Mouse (Mus musculus) bone marrow, adult 2 months (tissue): Measurements from ENCODE around the gene Nrp2.

ENCODE experiments used
- CTCF ChIP-seq: fragments of 200-500 bp; IDR thresholded peaks from 2 replicates; pipeline ENCODE4 v1.5.1; 2011; ENCODE audit warnings: low read length, control low read depth; ENCODE audit not compliant: control insufficient read depth, insufficient read depth
- POLR2A ChIP-seq: fragments of 200-500 bp; IDR thresholded peaks from 2 replicates; pipeline ENCODE4 v1.6.1; 2011; ENCODE audit warnings: low read depth, mild to moderate bottlenecking, control low read depth, low read length, borderline replicate concordance; ENCODE audit not compliant: control insufficient read depth

DNA sequence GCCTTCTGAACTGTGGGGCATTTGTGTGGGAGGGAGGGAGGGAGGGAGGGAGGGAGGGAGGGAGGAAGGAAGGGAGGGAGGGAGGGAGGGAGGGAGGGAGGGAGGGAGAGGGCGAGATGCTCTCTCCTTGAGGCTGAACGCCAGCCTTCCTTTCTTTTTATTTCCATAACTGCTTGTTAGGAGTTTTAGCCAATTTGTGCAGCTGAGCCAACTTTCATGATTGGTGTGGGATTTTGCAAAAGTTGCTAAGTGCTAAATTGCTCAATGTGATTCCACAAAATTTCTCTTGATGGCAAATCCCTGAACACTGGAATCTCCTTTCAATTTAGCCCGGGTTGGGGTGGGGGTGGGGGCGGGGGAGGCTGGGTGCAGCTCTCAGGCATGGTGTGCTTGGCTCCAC lies 96.3 kb downstream of the Nrp2 start:
- TF ChIP-seq CTCF (no peak), POLR2A (no peak)
